Mouse (Mus musculus): Measurements from ENCODE around the gene Top2a.
A peak's percentile ranks its signal among the peaks of the same experiment; 100 is the strongest.

Top2a gene

GRCm38 (mm10) chr11:99023500-99024467 is at the start of gene Top2a:
TSS of gene Top2a (minus strand) at chr11:99024189.
- DNase-seq (ENCODE audit: low read depth in 1 of 2, low spot score in 2 of 2), result peak; percentile 89 to 95

- DNase-seq (ENCODE audit: low read depth in 1 of 2, low spot score in 2 of 2), result peak; percentile 9 to 21
Measured at GRCm38 (mm10) chr11:99073781-99074180, 49.8 kb upstream of the Top2a start.

GRCm38 (mm10) chr11:99071866-99072265 is 47.9 kb upstream of the Top2a start:
- no peak for DNase-seq (ENCODE audit: low read depth in 1 of 2, low spot score in 2 of 2)

GRCm38 (mm10) chr11:99068455-99068854 is 44.5 kb upstream of the Top2a start:
- peak; percentile 7 to 25 for DNase-seq (ENCODE audit: low read depth in 1 of 2, low spot score in 2 of 2)

- DNase-seq (ENCODE audit: low read depth in 1 of 2, low spot score in 2 of 2), result no peak
Measured at GRCm38 (mm10) chr11:99067591-99067990, 43.6 kb upstream of the Top2a start.

- peak; percentile 29 to 47 for DNase-seq (ENCODE audit: low read depth in 1 of 2, low spot score in 2 of 2)
Measured at GRCm38 (mm10) chr11:99065979-99066378, 42.0 kb upstream of the Top2a start.

- no peak for DNase-seq (ENCODE audit: low read depth in 1 of 2, low spot score in 2 of 2)
Measured at GRCm38 (mm10) chr11:99065353-99065752, 41.4 kb upstream of the Top2a start.

- no peak for DNase-seq (ENCODE audit: low read depth in 1 of 2, low spot score in 2 of 2)
Measured at GRCm38 (mm10) chr11:99063406-99064131, 39.6 kb upstream of the Top2a start.

GRCm38 (mm10) chr11:99062661-99063060 is 38.7 kb upstream of the Top2a start:
- no peak for DNase-seq (ENCODE audit: low read depth in 1 of 2, low spot score in 2 of 2)

GRCm38 (mm10) chr11:99060435-99060834 is 36.4 kb upstream of the Top2a start:
- DNase-seq (ENCODE audit: low read depth in 1 of 2, low spot score in 2 of 2), result no peak

- no peak for DNase-seq (ENCODE audit: low read depth in 1 of 2, low spot score in 2 of 2)
Measured at GRCm38 (mm10) chr11:99055571-99056452, 31.8 kb upstream of the Top2a start.

GRCm38 (mm10) chr11:99055143-99055542 is 31.2 kb upstream of the Top2a start:
- no peak for DNase-seq (ENCODE audit: low read depth in 1 of 2, low spot score in 2 of 2)

- DNase-seq (ENCODE audit: low read depth in 1 of 2, low spot score in 2 of 2), result no peak
Measured at GRCm38 (mm10) chr11:99047643-99048042, 23.7 kb upstream of the Top2a start.

- no peak for DNase-seq (ENCODE audit: low read depth in 1 of 2, low spot score in 2 of 2)
Measured at GRCm38 (mm10) chr11:99047120-99047519, 23.1 kb upstream of the Top2a start.

- no peak for DNase-seq (ENCODE audit: low read depth in 1 of 2, low spot score in 2 of 2)
Measured at GRCm38 (mm10) chr11:99045159-99045889, 21.3 kb upstream of the Top2a start.

- DNase-seq (ENCODE audit: low read depth in 1 of 2, low spot score in 2 of 2), result no peak
Measured at GRCm38 (mm10) chr11:99044306-99044705, 20.3 kb upstream of the Top2a start.

- DNase-seq (ENCODE audit: low read depth in 1 of 2, low spot score in 2 of 2), result no peak
Measured at GRCm38 (mm10) chr11:99043632-99044031, 19.6 kb upstream of the Top2a start.

- no peak for DNase-seq (ENCODE audit: low read depth in 1 of 2, low spot score in 2 of 2)
Measured at GRCm38 (mm10) chr11:99042834-99043431, 18.9 kb upstream of the Top2a start.

- no peak for DNase-seq (ENCODE audit: low read depth in 1 of 2, low spot score in 2 of 2)
Measured at GRCm38 (mm10) chr11:99041841-99042780, 18.1 kb upstream of the Top2a start.

Data from monocyte, adult 2 months (primary cell).